Comparison of ENCODE assay signal across 17 mouse cellular contexts in genomic region chr7:130621953-130622352, GRCm38 (mm10). TPM values are rescaled to one million over a fixed set of nuclear protein-coding genes. Genes with fewer than 3 reads are reported as not detected.
DNase-seq lines count a peak whose midpoint lies in the region; ATAC-seq lines count a peak whose summit lies in the region.
"Had no signal": no experiment of that assay in that cellular context is flagged by ENCODE, and none has a peak within 500 bp of the region (broad histone marks: within the 10 kb centered on the region; RNA-seq: fewer than 3 reads in every experiment).

No protein-coding gene starts in this region.

- H3K27ac ChIP-seq in hindbrain, embryonic 10.5 days: 0 out of 2 replicates have a peak overlapping the region, but pooled peaks have one; percentile 16
- no peak overlapping the region for H3K27ac ChIP-seq in hindbrain, embryonic 16.5 days (ENCODE audit: low read depth, low read length)
- 0 out of 2 replicates have a peak overlapping the region, but pooled peaks have one; percentile 38 for H3K27ac ChIP-seq in midbrain, embryonic 10.5 days (replicated peaks)
- no peak overlapping the region for H3K27ac ChIP-seq in midbrain, embryonic 16.5 days (ENCODE audit: low read length)
- H3K27ac ChIP-seq: kidney, postnatal 0 days; limb, embryonic 10.5 days; macrophage; midbrain, embryonic 12.5 days had no signal

- H3K4me2 ChIP-seq in hindbrain, embryonic 16.5 days (ENCODE audit: low read length): no peak overlapping the region
- no peak overlapping the region for H3K4me2 ChIP-seq in midbrain, embryonic 16.5 days (ENCODE audit: low read length)
- H3K4me2 ChIP-seq: liver, embryonic 11.5 days; midbrain, embryonic 12.5 days had no signal

- no peak overlapping the region for H3K9ac ChIP-seq in hindbrain, embryonic 16.5 days (ENCODE audit: low read depth, low read length)
- H3K9ac ChIP-seq in midbrain, embryonic 16.5 days (ENCODE audit: low read depth, low read length): no peak overlapping the region
- H3K9ac ChIP-seq: midbrain, embryonic 12.5 days had no signal

- ATAC-seq in hindbrain, embryonic 16.5 days: no peak
- ATAC-seq in midbrain, embryonic 16.5 days: no peak

- H3K9me3 ChIP-seq in hindbrain, embryonic 10.5 days: no peaks in the 10 kb centered on the region
- H3K9me3 ChIP-seq in hindbrain, embryonic 16.5 days (ENCODE audit: control insufficient read depth, low read length): no peaks in the 10 kb centered on the region
- H3K9me3 ChIP-seq in midbrain, embryonic 10.5 days (replicated peaks): no peaks in the 10 kb centered on the region
- no peaks in the 10 kb centered on the region for H3K9me3 ChIP-seq in midbrain, embryonic 16.5 days (replicated peaks; ENCODE audit: control insufficient read depth, low read length, poor library complexity, severe bottlenecking)
- H3K9me3 ChIP-seq: limb, embryonic 10.5 days; midbrain, embryonic 12.5 days had no signal

- peak; percentile 44 for DNase-seq in adrenal gland, adult 2 months
- DNase-seq in adrenal gland, adult 18-20 months (ENCODE audit: low spot score in 2 of 2): no peak
- no peak for DNase-seq in hindbrain, embryonic 10.5 days (ENCODE audit: low spot score)
- no peak for DNase-seq in midbrain, embryonic 10.5 days (ENCODE audit: low spot score)
- DNase-seq in spleen, postnatal 36 days (ENCODE audit: low spot score in 2 of 2): no peak
- no peak for DNase-seq in layer of hippocampus, adult 11-12 months (ENCODE audit: low spot score)
- DNase-seq: embryo, embryonic 11 days; lung, adult 2 months; right cerebral cortex, postnatal 25 days; thymus, postnatal 4 days had no signal

- WGBS in hindbrain, embryonic 10.5 days: 67% methylated on average over 3 of the region's 3 CpGs
- 56% methylated on average over 3 of the region's 3 CpGs for WGBS in hindbrain, embryonic 16.5 days
- WGBS in midbrain, embryonic 10.5 days: 77% methylated on average over 3 of the region's 3 CpGs
- WGBS in midbrain, embryonic 16.5 days: 67% methylated on average over 3 of the region's 3 CpGs

- peaks cover 6% of the 10 kb centered on the region; the same call in 1 of the 2 replicates for H3K4me1 ChIP-seq in hindbrain, embryonic 10.5 days (replicated peaks)
- H3K4me1 ChIP-seq in hindbrain, embryonic 16.5 days (ENCODE audit: control insufficient read depth, insufficient read depth, low read depth, low read length): no peaks in the 10 kb centered on the region
- peaks cover 13% of the 10 kb centered on the region for H3K4me1 ChIP-seq in midbrain, embryonic 10.5 days
- no peaks in the 10 kb centered on the region for H3K4me1 ChIP-seq in midbrain, embryonic 16.5 days (ENCODE audit: control insufficient read depth, insufficient read depth, low read length)
- H3K4me1 ChIP-seq: midbrain, embryonic 12.5 days had no signal

- H3K4me3 ChIP-seq in hindbrain, embryonic 10.5 days: no peak overlapping the region
- no peak overlapping the region for H3K4me3 ChIP-seq in hindbrain, embryonic 16.5 days (ENCODE audit: low read length)
- H3K4me3 ChIP-seq in midbrain, embryonic 10.5 days: no peak overlapping the region
- H3K4me3 ChIP-seq in midbrain, embryonic 16.5 days (ENCODE audit: low read depth, low read length): no peak overlapping the region
- H3K4me3 ChIP-seq: limb, embryonic 10.5 days; midbrain, embryonic 12.5 days had no signal

- 0 out of 2 replicates have a peak, but pooled peaks cover 6% of the 10 kb centered on the region for H3K27me3 ChIP-seq in hindbrain, embryonic 10.5 days (ENCODE audit: insufficient read depth, poor library complexity, severe bottlenecking)
- H3K27me3 ChIP-seq in hindbrain, embryonic 16.5 days (replicated peaks; ENCODE audit: control insufficient read depth, insufficient read depth, low read length): no peaks in the 10 kb centered on the region
- H3K27me3 ChIP-seq in midbrain, embryonic 10.5 days (ENCODE audit: low read depth, poor library complexity, severe bottlenecking): peaks cover 13% of the 10 kb centered on the region; the same call in 1 of the 2 replicates
- H3K27me3 ChIP-seq in midbrain, embryonic 16.5 days (ENCODE audit: control insufficient read depth, insufficient read depth, low read depth, low read length): no peaks in the 10 kb centered on the region

- H3K36me3 ChIP-seq in hindbrain, embryonic 10.5 days: no peaks in the 10 kb centered on the region
- no peaks in the 10 kb centered on the region for H3K36me3 ChIP-seq in hindbrain, embryonic 16.5 days (ENCODE audit: control insufficient read depth, insufficient read depth, low read length)
- H3K36me3 ChIP-seq in midbrain, embryonic 10.5 days: no peaks in the 10 kb centered on the region
- no peaks in the 10 kb centered on the region for H3K36me3 ChIP-seq in midbrain, embryonic 16.5 days (ENCODE audit: control insufficient read depth, insufficient read depth, low read length)
- H3K36me3 ChIP-seq: limb, embryonic 10.5 days; midbrain, embryonic 12.5 days had no signal

RNA-seq across cellular contexts. Expression of gene Tacc2, which starts 44.7 kb away (rescaled TPM):
- 10 to 100 TPM; 36.2 to 44.4 TPM for total RNA-seq in adrenal gland, adult 2 months (2021)
- polyA plus RNA-seq in adrenal gland, adult 2 months (2012; rRNA removed): 37.0 and 43.0 TPM in 2 replicates
- 10 to 100 TPM; 32.3 to 33.3 TPM for total RNA-seq in adrenal gland, adult 18-20 months (2021)
- polyA plus RNA-seq in hindbrain, embryonic 10.5 days (2016; fragmentation: Nextera tagmentation; extraction: Ambion mirVana): 44.8 and 50.8 TPM in 2 replicates
- polyA plus RNA-seq in hindbrain, embryonic 16.5 days (2015; fragmentation: Nextera tagmentation; extraction: Ambion mirVana): 49.7 and 57.8 TPM in 2 replicates
- 40.9 and 47.7 TPM in 2 replicates for polyA plus RNA-seq in midbrain, embryonic 10.5 days (2016; fragmentation: Nextera tagmentation; extraction: Ambion mirVana)
- 61.1 and 66.3 TPM in 2 replicates for polyA plus RNA-seq in midbrain, embryonic 16.5 days (2015; fragmentation: Nextera tagmentation; extraction: Ambion mirVana)

RNA-seq across cellular contexts. Expression of gene Nsmce4a, which starts 49.0 kb away (rescaled TPM):
- 10 to 100 TPM; 54.1 to 68.9 TPM for total RNA-seq in adrenal gland, adult 2 months (2021)
- polyA plus RNA-seq in adrenal gland, adult 2 months (2012; rRNA removed): 50.4 and 73.4 TPM in 2 replicates
- total RNA-seq in adrenal gland, adult 18-20 months (2021): 10 to 100 TPM; 38.2 to 55.1 TPM
- 183 and 186 TPM in 2 replicates for polyA plus RNA-seq in hindbrain, embryonic 10.5 days (2016; fragmentation: Nextera tagmentation; extraction: Ambion mirVana)
- polyA plus RNA-seq in hindbrain, embryonic 16.5 days (2015; fragmentation: Nextera tagmentation; extraction: Ambion mirVana): 72.9 and 75.7 TPM in 2 replicates
- 180 and 203 TPM in 2 replicates for polyA plus RNA-seq in midbrain, embryonic 10.5 days (2016; fragmentation: Nextera tagmentation; extraction: Ambion mirVana)
- 70.3 and 73.2 TPM in 2 replicates for polyA plus RNA-seq in midbrain, embryonic 16.5 days (2015; fragmentation: Nextera tagmentation; extraction: Ambion mirVana)

Comparison
In these comparisons a context has a peak if more than half of its experiments do, and no peak if none do; other contexts are left out.
1. H3K27ac ChIP-seq: peak in hindbrain, embryonic 10.5 days (single experiment) and midbrain, embryonic 10.5 days (single experiment); none in hindbrain, embryonic 16.5 days (single experiment) and midbrain, embryonic 16.5 days (single experiment).